Mouse (Mus musculus): ENCODE data around the gene Glyctk.
A peak's percentile ranks its signal among the peaks of the same experiment; 100 is the strongest.
"Not testable (repeated sequence)": the region's sequence is repeated elsewhere in the genome, so short reads cannot be mapped to it uniquely, and the experiment has no call there.

Glyctk gene

DNA sequence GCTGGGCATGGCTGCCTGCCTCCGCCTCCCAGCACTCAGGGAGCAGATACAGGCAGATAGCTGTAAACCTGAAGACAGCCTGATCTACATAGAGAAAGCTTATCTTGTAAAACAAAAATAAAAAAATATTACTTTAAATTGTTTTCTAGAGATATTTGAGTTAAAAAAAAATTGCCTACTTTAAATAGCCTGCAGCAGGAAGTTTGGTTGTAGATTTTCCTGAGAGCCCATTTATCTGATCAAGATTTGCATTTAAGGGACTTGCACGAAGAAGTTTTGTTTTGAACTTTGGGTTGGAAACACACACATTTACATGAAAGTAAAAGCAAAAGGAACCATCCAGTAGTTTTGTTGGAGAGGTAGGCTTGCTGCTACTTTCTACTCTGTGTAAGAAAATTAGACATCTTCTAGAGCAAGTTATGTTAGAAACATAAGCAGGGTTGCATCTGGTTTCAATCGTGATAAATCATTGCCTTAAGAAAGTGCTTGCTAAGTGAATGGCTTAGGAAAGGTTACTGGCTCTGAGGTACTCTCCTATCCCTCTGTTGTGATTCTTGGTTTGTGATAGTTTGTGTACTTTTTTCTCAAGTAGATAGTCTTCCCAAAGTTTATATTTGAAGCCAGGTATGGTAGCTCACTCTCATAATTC lies 17.7 kb upstream of the Glyctk start:
- no peak for DNase-seq

GRCm38 (mm10) chr9:106173363-106173762 lies 15.4 kb upstream of the Glyctk start:
- DNase-seq, result no peak

GRCm38 (mm10) chr9:106172527-106172926 lies 14.6 kb upstream of the Glyctk start:
- no peak for DNase-seq

- DNase-seq, result peak; percentile 38
These were observed 13.6 kb upstream of the Glyctk start for GRCm38 (mm10) chr9:106171346-106172158.

GRCm38 (mm10) chr9:106170556-106171345 lies 12.8 kb upstream of the Glyctk start, which contains the start of gene Wdr82:
TSS of gene Wdr82 (plus strand) at chr9:106170928.
- DNase-seq, result peak; percentile 90

GRCm38 (mm10) chr9:106169917-106170316 lies 12.0 kb upstream of the Glyctk start:
- no peak for DNase-seq

DNA sequence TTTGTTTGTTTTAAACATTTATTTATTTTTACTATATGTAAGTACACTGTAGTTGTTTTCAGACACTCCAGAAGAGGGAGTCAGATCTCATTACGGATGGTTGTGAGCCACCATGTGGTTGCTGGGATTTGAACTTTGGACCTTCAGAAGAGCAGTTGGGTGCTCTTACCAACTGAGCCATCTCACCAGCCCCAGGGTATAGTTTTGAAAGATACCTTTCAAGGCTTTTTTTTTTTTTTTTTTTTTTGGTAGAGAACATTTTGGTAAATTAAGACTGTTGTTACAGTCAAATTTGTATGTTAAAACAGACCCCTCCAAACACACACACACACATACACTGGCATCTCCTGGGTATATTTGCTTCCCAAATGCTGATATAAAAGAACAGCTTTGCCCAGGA lies 11.1 kb upstream of the Glyctk start:
- not testable (repeated sequence) for DNase-seq

DNA sequence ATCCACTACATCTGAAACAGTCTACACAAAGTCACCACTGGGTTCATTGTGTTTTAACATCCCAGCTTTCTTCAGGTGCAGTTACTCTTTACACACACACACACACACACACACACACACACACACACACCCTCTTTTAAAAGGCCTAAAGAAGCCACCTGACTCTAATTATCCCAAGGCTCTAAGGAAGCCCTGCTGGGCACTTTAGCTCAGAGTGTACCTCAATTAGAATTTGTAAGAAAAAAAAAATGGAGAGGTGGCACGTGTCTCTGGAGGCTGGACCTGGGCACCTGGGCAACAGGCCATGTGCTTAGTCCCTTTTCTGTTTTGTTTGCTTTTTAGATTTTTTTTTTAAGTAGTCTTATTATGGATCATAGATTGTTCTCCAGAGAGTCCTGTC lies 9.8 kb upstream of the Glyctk start:
- no peak for DNase-seq

DNA sequence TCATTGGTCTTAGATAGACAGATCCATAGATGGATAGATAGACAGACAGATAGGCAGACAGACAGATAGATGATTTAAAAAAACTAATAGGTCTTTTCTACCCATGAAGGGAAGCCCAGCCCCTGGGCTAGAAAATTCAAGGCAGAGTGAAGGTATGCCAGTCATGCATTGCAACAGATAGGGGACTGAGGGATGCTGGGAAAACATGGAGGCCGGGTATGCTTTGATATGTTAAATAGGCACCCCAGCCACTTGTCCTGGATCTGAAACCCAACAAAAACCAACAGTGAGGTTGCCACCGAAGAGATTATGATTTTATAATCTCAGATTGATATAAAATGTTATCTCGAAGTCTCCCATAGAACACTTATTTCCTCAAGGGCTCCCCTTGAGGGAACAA lies 9.3 kb upstream of the Glyctk start:
- no peak for DNase-seq

DNA sequence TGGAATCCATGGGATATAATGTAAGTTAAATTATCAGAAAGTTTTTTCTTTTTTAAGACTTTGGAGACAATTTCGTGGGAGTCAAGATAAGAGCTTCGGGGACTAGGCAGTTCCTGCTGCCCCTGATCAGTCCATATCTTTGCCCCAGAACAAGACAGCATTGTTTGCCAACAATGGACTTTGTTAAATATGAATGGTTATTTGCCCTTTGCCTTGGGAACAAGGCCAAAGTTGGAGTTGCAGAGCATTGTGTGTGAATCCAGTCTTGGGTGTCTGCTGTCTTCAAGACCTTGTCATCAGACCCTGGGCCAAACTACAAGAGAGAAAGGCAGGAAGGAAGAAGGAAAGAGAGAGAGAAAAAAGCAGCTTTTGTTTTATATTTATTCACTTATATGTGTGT lies 8.8 kb upstream of the Glyctk start:
- no peak for DNase-seq

GRCm38 (mm10) chr9:106160426-106160825 lies 2.5 kb upstream of the Glyctk start:
- DNase-seq, result no peak

DNA sequence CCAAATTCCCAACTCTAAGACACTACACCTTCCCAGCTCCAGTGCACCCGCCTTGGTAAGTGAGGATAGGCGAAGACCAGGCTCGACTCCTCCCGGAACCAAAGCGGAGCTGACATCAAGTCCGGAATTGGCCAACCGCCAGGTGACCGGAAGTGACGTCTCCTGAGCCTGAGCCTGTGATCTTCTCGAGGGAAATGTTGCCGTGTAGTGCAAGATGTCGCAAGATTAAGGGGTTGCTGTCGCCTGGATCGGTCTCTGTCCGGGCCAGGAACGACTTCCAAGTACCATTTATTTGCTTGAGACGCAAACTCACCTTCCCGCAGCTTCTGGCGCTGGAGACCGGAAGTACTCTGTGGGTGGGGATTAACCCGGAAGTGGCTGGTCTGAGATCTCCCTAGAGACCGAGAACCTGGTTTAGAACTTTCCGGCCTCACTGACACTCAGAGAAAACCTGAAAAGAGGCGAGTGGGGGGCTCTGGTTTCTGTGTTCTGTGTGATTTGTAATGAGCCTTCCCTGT lies 1.9 kb upstream of the Glyctk start:
- peak; percentile 93 for DNase-seq

GRCm38 (mm10) chr9:106159237-106159636 lies 1.3 kb upstream of the Glyctk start:
- no peak for DNase-seq

- no peak for DNase-seq
These were observed 364 bp downstream of the Glyctk start for GRCm38 (mm10) chr9:106157623-106157925.

DNA sequence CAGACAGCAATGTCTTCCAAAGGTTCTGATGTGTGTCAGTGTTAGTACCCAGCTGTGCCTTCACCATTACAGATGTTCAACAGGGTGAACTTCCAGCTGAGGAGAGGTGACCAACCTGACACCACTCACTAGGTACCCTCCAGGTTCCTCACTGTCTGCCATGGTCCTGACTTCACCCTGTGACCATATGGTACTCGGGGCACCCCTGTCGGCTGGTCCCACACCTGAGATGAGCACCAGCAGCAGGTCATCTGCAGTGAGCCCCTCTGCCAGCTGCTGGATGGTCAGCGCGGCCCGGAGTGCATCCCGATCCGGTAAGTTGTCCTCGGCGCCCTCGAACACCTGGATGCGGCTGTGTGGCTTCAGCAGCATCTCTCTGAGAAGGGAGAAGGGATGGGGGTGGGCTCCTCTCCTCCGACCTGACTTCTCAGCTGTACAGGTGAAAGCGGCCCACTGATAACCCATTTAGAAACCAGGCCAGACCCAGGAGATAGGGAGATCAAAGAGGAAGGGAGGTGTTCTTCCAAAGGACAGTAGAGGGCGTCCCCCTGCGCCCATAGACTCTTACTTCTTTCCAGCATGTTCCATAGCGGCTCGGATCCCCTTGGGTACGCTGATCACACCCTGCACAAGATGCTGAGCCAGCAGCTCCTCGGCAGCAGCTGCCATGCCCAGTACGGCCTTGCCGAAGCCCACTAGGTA lies 866 bp downstream of the Glyctk start:
- DNase-seq, result no peak

DNA sequence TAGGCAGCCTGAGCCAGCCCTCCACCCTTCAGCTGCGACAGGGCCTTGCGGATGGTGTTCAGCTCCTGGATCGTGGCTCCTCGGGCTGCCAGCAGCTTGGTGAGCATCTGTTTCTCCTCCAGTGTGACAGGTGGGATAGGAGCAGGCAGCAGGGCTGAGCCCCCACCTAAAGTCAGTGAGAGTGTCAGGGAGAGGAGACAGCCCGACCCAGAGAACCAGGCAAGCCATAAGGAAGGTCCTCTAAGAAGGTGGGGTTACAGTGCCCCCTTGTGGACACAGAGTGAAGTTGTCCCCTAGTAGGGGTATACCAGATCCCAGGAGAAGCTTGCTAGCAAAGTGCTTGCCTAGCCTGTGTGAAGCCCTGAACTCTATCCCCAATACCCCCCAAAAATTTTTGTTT lies 1.5 kb downstream of the Glyctk start:
- no peak for DNase-seq

DNA sequence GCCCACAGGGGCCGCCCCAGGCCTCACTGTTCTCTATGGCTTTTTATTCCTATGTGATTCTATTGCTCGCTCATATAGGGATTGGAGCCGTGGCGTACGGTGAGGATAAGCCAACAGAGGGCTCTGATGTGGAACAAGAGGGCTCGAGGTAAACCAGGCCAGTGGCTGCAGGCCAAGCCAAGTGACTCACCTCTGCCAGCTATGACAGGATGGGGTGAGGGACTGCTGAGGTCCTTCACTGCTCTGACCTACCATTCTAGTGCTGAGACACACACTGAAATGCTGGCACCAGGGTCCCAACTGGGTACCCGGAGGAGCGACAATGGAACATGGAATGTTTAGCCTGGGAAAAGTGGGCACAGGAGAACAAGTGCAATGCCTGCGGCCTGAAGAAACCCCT lies 3.8 kb downstream of the Glyctk start:
- DNase-seq, result no peak

DNA sequence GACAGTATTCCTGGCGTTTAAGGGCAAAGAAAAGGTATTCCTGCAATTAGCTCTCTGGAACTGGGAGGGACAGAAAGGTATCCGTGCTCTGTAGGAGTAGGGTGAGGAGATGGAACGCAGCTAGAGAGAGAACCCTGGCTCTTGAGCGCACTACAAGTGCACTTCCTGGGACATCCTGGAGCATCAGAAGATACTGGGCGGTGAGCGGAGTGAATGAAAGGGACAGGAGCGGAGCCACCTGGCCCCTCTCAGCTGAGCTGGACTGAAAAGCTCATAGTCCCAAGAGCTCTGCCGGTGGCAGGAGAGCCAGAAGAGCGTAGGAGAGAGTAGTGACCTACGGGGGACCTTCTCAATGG lies 8.6 kb downstream of the Glyctk start:
- DNase-seq, result no peak

- DNase-seq, result no peak
These were observed 9.2 kb downstream of the Glyctk start for GRCm38 (mm10) chr9:106148541-106149398.

- DNase-seq, result no peak
These were observed 10.0 kb downstream of the Glyctk start for GRCm38 (mm10) chr9:106147851-106148431.

- DNase-seq, result no peak
These were observed 10.7 kb downstream of the Glyctk start for GRCm38 (mm10) chr9:106147281-106147680.

GRCm38 (mm10) chr9:106145582-106145981 lies 12.4 kb downstream of the Glyctk start:
- DNase-seq, result no peak
